Mouse (Mus musculus) embryonic facial prominence, embryonic 14.5 days (tissue): ENCODE data around the gene I830077J02Rik. TPM values are rescaled to one million over a fixed set of nuclear protein-coding genes. Genes with fewer than 3 reads are reported as not detected.

Experiments
- ATAC-seq: fragments of 200-750 bp; cut with Nextera tagmentation; 2 replicates; pipeline ENCODE4 v1.8.0; 2017; ENCODE audit warnings: low read depth, moderate number of reproducible peaks, moderate TSS enrichment
- DNase-seq: peaks from one replicate; pipeline ENCODE4 v3.0.0-alpha.2; 2015; ENCODE audit warnings: low spot score
- H3K27ac ChIP-seq: fragments of 300-500 bp; sonication (generic); replicated peaks from 2 replicates; pipeline ENCODE4 v1.5.1; 2014; ENCODE audit warnings: low read depth, mild to moderate bottlenecking, low read length, moderate library complexity
- H3K27me3 ChIP-seq: fragments of 300-500 bp; sonication (generic); replicated peaks from 2 replicates; pipeline ENCODE4 v1.6.1; 2014; ENCODE audit warnings: low read length; ENCODE audit not compliant: control insufficient read depth, insufficient read depth
- H3K36me3 ChIP-seq: fragments of 300-500 bp; sonication (generic); 2 replicates; pipeline ENCODE4 v1.6.1; 2014; ENCODE audit warnings: low read length, mixed read lengths; ENCODE audit not compliant: control insufficient read depth, insufficient read depth
- H3K4me1 ChIP-seq: fragments of 300-500 bp; sonication (generic); 2 replicates; pipeline ENCODE4 v1.6.1; 2014; ENCODE audit warnings: antibody characterized with exemption, low read length; ENCODE audit not compliant: control insufficient read depth, insufficient read depth
- H3K4me2 ChIP-seq: fragments of 300-500 bp; sonication (generic); 2 replicates; pipeline ENCODE4 v1.6.1; 2014; ENCODE audit warnings: low read depth, mild to moderate bottlenecking, low read length, moderate library complexity, mixed read lengths
- H3K4me3 ChIP-seq: fragments of 300-500 bp; sonication (generic); 2 replicates; pipeline ENCODE4 v1.5.1; 2014; ENCODE audit warnings: low read depth, mild to moderate bottlenecking, low read length
- H3K9ac ChIP-seq: fragments of 300-500 bp; sonication (generic); 2 replicates; pipeline ENCODE4 v1.6.1; 2014; ENCODE audit warnings: low read depth, mild to moderate bottlenecking, low read length, moderate library complexity, mixed read lengths
- H3K9me3 ChIP-seq: fragments of 300-500 bp; sonication (generic); 2 replicates; pipeline ENCODE4 v1.6.1; 2016; ENCODE audit warnings: low read length; ENCODE audit not compliant: control insufficient read depth
- WGBS: fragments of 180-500 bp; shearing (Covaris S2); extraction: QIAGEN DNeasy Blood & Tissue Kit; methylation state at CpG from one replicate; pipeline ENCODE4 v1.1.7; 2014; 5-methylcytosine and 5-hydroxymethylcytosine counted together
- polyA plus RNA-seq: library from polyadenylated mRNA; unstranded; fragments of >200 nt; fragmentation: Nextera tagmentation; extraction: Ambion mirVana; gene quantifications from 2 replicates; pipeline ENCODE4 v1.2.1, GENCODE M21; 2014

Gene I830077J02Rik
- 0.47 and 0.70 TPM in 2 replicates for polyA plus RNA-seq

DNA sequence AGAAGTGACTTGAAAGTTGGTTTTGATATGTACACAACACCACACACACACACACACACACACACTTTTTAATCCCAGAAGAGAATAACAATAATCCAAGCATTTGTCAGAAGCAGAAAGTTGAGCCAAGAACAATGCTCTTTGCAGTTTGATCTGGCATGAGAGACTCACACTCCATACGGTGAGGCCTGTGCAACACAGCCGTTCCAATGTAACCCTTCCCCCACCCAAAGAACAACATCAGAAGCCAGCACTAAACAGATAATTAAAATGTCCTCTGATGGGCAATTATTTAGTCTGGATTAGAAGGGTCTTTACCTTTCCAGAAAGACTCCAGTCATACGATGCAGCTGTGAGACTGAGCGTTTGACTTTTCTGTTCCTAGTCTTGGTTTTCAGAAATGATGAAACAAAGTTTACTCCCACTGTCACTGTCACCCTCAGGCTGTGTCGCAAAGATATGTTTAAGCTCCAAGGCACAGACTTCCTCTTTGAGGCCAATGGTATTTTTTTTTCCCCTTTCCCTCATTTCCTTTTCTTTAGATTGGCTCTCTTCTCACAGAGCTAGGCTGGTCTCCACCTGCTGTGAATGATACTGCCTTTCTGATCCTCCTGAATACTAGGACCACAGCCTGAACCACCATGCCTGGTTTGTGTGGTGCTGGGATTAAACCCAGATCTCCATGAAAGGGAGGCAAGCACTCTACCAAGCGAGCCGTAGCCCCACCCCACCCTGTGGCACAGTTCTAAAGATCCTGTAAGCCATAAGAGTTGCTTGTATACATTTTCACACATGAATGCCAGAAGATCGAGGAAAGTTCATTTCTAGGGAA, at the start of gene I830077J02Rik:
Gene I830077J02Rik, minus strand, starts transcription at position 425 of the 832 bp plus-strand sequence.
- Histone ChIP-seq H3K27ac (no peak within 1 kb of the TSS), H3K9ac (no peak within 1 kb of the TSS), H3K9me3 (no peaks in the 10 kb centered on the region), H3K4me1 (no peaks in the 10 kb centered on the region), H3K4me3 (no peak within 1 kb of the TSS), H3K36me3 (no peaks in the 10 kb centered on the region), H3K27me3 (no peaks in the 10 kb centered on the region), H3K4me2 (no peak within 1 kb of the TSS)
- no peak for ATAC-seq
- no peak for DNase-seq
- WGBS = 80% methylated on average over 8 of the region's 8 CpGs

DNA sequence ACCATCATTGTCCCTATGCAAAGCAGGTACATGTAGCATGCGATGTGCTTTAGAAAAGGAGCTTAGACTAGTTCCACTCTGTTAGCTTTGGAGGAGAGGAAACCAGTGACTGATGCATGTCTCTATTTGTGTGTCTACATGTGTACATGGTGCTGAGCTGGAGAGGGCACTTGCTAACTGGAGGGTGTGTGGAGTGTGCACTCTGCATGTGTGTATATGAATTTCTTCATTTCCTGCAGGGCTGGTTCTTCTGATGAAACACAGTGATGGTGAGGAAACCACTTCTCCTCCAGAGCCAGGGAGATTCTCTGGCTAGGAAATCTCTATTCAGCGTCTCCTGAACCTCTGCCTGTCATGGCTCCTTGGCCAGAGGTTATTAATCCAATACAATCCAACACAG, 41.7 kb upstream of the I830077J02Rik start:
- no peak for DNase-seq
- Histone ChIP-seq H3K9me3 (no peaks in the 10 kb centered on the region), H3K4me3 (no peak overlapping the region), H3K27ac (no peak overlapping the region), H3K9ac (no peak overlapping the region), H3K4me1 (no peaks in the 10 kb centered on the region), H3K4me2 (no peak overlapping the region), H3K36me3 (peaks cover 18% of the 10 kb centered on the region), H3K27me3 (no peaks in the 10 kb centered on the region)
- WGBS = 80% methylated on average over 2 of the region's 2 CpGs
- no peak for ATAC-seq

DNA sequence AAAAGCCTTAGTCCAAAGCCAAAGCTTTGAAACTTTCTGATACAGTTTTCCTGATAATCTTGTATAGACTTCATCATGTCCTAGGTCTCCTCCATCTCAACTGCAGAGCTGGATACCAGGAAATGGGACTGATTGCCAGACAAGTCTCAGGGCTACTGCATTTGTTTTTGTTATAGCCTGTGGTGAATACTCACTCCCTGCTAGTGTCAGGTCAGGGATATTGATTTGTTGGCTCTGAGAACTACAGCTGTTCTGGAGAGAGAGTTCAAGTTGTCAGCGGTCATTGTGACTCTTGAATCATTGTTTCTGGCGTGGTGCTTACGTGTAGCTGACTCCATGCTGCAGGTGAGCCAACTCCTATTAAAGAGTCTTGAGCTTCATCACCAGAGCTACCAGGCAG, 40.9 kb upstream of the I830077J02Rik start, which contains the start of gene Ovgp1:
Gene Ovgp1, plus strand, starts transcription at position 301 of the 400 bp plus-strand sequence.
- H3K4me1 ChIP-seq = no peaks in the 10 kb centered on the region
- no peaks in the 10 kb centered on the region for H3K9me3 ChIP-seq
- H3K4me2 ChIP-seq = no peak within 1 kb of the TSS
- H3K27me3 ChIP-seq = no peaks in the 10 kb centered on the region
- WGBS = 72% methylated on average over 3 of the region's 3 CpGs
- no peak within 1 kb of the TSS for H3K9ac ChIP-seq
- DNase-seq (no peak), ATAC-seq (no peak)
- H3K27ac ChIP-seq = no peak within 1 kb of the TSS
- no peak within 1 kb of the TSS for H3K4me3 ChIP-seq
- H3K36me3 ChIP-seq = peaks cover 26% of the 10 kb centered on the region

DNA sequence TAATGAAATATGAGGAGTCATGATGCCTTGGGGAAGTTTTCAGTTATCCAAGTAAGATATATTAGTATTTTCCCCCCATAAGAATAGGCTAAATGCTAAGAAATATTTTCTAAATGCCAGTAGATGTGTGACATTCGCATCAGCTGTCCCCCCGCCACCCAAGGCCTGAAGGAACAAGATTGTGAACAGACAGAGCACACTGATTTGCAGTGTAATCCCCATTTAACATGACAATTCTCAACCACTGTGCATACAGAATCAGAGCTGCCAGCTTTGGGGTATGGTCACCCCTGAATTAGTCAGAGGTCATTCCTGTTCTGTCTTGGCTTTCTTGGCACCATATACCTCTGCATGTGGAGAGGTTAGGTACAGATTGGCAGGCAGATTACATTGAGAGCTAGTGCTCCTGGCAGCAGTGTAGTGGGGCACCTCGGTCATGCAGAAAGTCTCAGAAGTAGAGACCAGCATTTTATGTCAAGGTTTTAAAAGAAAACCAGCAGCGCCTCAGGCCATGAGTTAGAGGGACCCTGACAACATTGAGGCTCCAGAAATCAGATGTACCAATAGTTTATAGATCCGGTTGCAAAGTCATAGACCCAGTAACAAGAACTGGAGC, 39.5 kb upstream of the I830077J02Rik start:
- Histone ChIP-seq H3K9ac (no peak overlapping the region), H3K27me3 (no peaks in the 10 kb centered on the region), H3K4me3 (no peak overlapping the region), H3K9me3 (no peaks in the 10 kb centered on the region), H3K27ac (no peak overlapping the region), H3K4me1 (no peaks in the 10 kb centered on the region), H3K36me3 (peaks cover 41% of the 10 kb centered on the region), H3K4me2 (no peak overlapping the region)
- ATAC-seq = 0 out of 2 replicates have a peak, but pooled peaks have one; percentile 26
- 79% methylated on average over 5 of the region's 5 CpGs for WGBS
- DNase-seq = no peak

DNA sequence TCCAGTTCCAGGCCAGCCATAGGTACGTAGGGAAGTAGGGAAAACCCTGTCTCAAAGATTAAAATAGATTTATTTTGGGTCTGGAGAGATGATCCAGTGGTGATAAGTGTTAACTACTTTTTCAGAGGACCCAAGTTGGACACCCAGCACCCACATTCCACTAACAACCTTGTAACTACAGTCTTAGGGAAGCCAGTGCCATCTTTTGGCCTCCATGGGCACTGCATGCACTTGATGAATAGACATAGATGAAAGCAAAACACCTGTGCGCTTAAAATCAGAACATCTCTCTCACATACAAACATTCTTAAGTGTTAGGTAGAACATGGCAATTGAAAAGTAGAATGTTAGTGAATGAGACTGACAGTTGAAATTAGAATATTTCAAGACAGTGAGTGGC, 28.2 kb upstream of the I830077J02Rik start:
- 89% methylated on average over 2 of the region's 2 CpGs for WGBS
- Histone ChIP-seq H3K9me3 (no peaks in the 10 kb centered on the region), H3K4me1 (peaks cover 16% of the 10 kb centered on the region), H3K27ac (no peak overlapping the region), H3K4me2 (peak overlapping the region; percentile 88), H3K27me3 (no peaks in the 10 kb centered on the region), H3K36me3 (peaks cover 66% of the 10 kb centered on the region), H3K4me3 (peak overlapping the region; percentile 85; the same call in 1 of the 2 replicates), H3K9ac (peak overlapping the region; percentile 92; the same call in 1 of the 2 replicates)
- no peak for ATAC-seq
- no peak for DNase-seq

DNA sequence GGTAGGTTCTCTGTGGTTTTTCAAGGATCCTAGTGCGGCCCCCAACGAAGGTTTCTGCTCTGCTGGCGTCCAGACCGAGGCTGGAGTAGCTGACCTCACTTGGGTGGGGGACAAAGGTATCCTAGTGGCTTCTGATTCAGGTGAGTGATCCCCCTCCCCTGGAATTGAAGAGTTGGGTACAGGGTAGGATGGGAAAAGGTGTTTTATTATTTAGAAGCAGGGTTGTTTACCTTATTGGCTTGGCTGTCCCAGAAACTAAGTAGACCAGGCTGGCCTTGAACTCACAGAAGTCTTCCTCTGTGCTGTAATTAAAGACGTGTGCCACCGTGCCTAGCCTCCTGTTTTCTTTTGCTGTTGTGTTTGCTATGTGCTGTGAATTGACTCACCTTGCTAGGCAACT, 27.5 kb upstream of the I830077J02Rik start, which contains the start of gene Atp5f1:
Gene Atp5f1, minus strand, starts transcription at position 101 of the 400 bp plus-strand sequence.
- H3K27ac ChIP-seq = peak within 1 kb of the TSS; percentile 84
- H3K4me3 ChIP-seq = peak within 1 kb of the TSS; percentile 85
- H3K4me2 ChIP-seq = peak within 1 kb of the TSS; percentile 88
- H3K36me3 ChIP-seq = peaks cover 61% of the 10 kb centered on the region
- ATAC-seq = no peak
- DNase-seq = no peak
- no peaks in the 10 kb centered on the region for H3K9me3 ChIP-seq
- WGBS = 3% methylated on average over 6 of the region's 6 CpGs
- peaks cover 16% of the 10 kb centered on the region for H3K4me1 ChIP-seq
- peak within 1 kb of the TSS; percentile 97 for H3K9ac ChIP-seq
- no peaks in the 10 kb centered on the region for H3K27me3 ChIP-seq

DNA sequence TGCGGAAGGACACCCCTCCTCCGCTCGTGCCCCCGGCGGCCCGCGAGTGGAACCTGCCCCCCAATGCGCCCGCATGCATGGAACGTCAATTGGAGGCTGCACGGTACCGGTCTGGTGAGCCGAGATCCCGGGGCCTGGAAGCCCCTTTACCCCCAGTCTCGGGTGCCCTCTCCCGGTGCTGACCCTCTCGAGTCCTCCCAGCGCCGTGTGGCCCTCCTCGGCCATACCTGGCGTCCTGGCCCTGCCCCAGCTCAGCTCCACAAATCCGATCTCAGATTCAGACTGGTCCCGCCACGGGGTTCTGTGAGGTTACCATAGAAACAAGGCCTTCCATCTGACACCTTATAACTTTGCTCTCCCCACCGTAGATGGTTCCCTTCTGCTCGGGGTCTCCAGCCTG, 27.1 kb upstream of the I830077J02Rik start:
- H3K9ac ChIP-seq = peak overlapping the region; percentile 92
- 3% methylated on average over 21 of the region's 26 CpGs for WGBS

DNA sequence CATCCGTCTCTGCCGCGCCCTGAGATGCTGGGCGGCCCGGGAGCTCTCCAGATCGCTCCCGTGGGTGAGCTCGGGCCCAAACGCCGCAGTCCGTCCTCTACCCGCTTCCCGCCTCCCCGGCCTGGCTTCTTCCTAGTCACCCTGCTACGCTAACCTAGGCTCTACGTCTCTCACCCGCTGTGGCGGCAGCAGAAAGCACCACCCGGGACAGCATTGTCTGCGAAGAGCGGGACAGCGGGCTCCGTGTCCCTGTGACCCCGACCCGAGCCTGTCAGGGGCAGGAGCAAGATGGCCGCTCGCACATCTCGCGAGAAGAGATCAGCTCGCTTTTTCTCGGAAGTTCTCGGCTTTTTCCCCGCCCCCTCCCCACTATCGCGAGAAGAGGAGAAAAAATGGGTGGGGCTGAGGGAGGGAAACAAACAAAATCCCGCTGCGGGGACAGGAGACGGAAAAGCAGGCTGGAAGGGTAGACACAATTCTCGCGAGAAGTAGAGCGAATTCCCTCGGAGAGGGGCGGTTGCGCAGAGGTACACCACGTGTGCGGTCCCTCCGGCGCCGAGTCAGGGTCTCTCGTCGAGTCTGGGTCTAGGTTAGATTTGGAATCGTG, 26.6 kb upstream of the I830077J02Rik start, which contains the start of gene Wdr77:
Gene Wdr77, plus strand, starts transcription at position 396 of the 607 bp plus-strand sequence.
- DNase-seq = peak; percentile 99
- H3K36me3 ChIP-seq = peaks cover 61% of the 10 kb centered on the region
- peak; percentile 98 for ATAC-seq
- H3K4me3 ChIP-seq = peak within 1 kb of the TSS; percentile 85
- 0% methylated on average over 43 of the region's 52 CpGs for WGBS
- no peaks in the 10 kb centered on the region for H3K27me3 ChIP-seq
- H3K4me2 ChIP-seq = peak within 1 kb of the TSS; percentile 88
- no peaks in the 10 kb centered on the region for H3K9me3 ChIP-seq
- H3K27ac ChIP-seq = peak within 1 kb of the TSS; percentile 84
- H3K9ac ChIP-seq = peak within 1 kb of the TSS; percentile 97
- peaks cover 16% of the 10 kb centered on the region for H3K4me1 ChIP-seq

More for the DNA sequence above, 27.1 kb upstream of the I830077J02Rik start:
- H3K4me2 ChIP-seq = peak overlapping the region; percentile 88
- H3K27ac ChIP-seq = no peak overlapping the region; the same call in 1 of the 2 replicates
- peaks cover 61% of the 10 kb centered on the region for H3K36me3 ChIP-seq
- H3K27me3 ChIP-seq = no peaks in the 10 kb centered on the region
- peaks cover 16% of the 10 kb centered on the region for H3K4me1 ChIP-seq
- peak overlapping the region; percentile 85 for H3K4me3 ChIP-seq
- ATAC-seq = peak; percentile 58
- DNase-seq = peak; percentile 39
- no peaks in the 10 kb centered on the region for H3K9me3 ChIP-seq
